Mouse (Mus musculus) lung, adult 2 months (tissue): Measurements from ENCODE around the gene Mthfsl.
"Not testable (repeated sequence)": the region's sequence is repeated elsewhere in the genome, so short reads cannot be mapped to it uniquely, and the experiment has no call there.

Experiments used
- CTCF ChIP-seq: fragments of 200-500 bp; IDR thresholded peaks from 2 replicates; pipeline ENCODE4 v1.5.1; 2011; ENCODE audit warnings: mild to moderate bottlenecking, low read length, control low read depth; ENCODE audit not compliant: insufficient read depth
- POLR2A ChIP-seq: fragments of 200-500 bp; IDR thresholded peaks from 2 replicates; pipeline ENCODE4 v1.6.1; 2011; ENCODE audit warnings: low read depth, mild to moderate bottlenecking, control low read depth, low read length, borderline replicate concordance; ENCODE audit errors: extremely low read depth

DNA sequence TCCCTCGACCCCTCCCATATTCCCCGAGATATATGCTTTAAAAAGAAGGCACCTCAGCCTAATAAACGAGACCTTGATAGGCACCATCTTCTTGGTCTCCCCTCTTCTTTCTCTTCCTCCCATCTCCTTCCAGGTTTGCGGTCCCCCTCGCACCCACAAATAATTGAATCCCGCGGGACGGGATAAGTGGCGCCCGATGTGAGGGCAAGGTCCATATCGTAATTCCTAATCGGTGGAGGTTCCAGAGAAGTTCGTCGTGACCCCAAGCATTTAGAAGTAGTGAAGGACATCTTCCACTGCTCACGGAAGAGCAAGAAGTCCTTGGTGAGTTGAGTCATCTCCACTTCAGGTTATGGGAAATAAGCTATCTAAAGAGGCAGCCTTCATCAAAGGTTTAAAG, 69.4 kb downstream of the Mthfsl start:
- TF ChIP-seq POLR2A, CTCF: not testable (repeated sequence)
